Mouse (Mus musculus) right cerebral cortex, postnatal 25 days (tissue): Measurements from ENCODE around the gene Gm11541.
"Not testable (repeated sequence)": the region's sequence is repeated elsewhere in the genome, so short reads cannot be mapped to it uniquely, and the experiment has no call there.

ENCODE experiments used
- DNase-seq: peaks from one replicate; pipeline ENCODE4 v3.0.0; 2022

Gm11541 gene

GRCm38 (mm10) chr11:94695508-94695907, 8.8 kb downstream of the Gm11541 start:
- no peak for DNase-seq

- DNase-seq = not testable (repeated sequence)
Measured at GRCm38 (mm10) chr11:94692502-94692901, 11.8 kb downstream of the Gm11541 start.

- no peak for DNase-seq
Measured at GRCm38 (mm10) chr11:94687178-94687577, 17.1 kb downstream of the Gm11541 start.

GRCm38 (mm10) chr11:94682427-94682826, 21.9 kb downstream of the Gm11541 start:
- DNase-seq = no peak

GRCm38 (mm10) chr11:94681640-94682039, 22.7 kb downstream of the Gm11541 start:
- DNase-seq = no peak

GRCm38 (mm10) chr11:94680639-94681038, 23.7 kb downstream of the Gm11541 start:
- DNase-seq = no peak

GRCm38 (mm10) chr11:94677607-94678145, 26.6 kb downstream of the Gm11541 start:
- DNase-seq = no peak

GRCm38 (mm10) chr11:94676754-94677606, 27.3 kb downstream of the Gm11541 start, which contains the start of gene Xylt2:
Xylt2 (minus strand) TSS chr11:94677515.
- peak; percentile 91 for DNase-seq

- no peak for DNase-seq
Measured at GRCm38 (mm10) chr11:94676308-94676707, 28.0 kb downstream of the Gm11541 start.

GRCm38 (mm10) chr11:94675446-94675845, 28.9 kb downstream of the Gm11541 start:
- DNase-seq = no peak

- DNase-seq = no peak
Measured at GRCm38 (mm10) chr11:94674984-94675383, 29.3 kb downstream of the Gm11541 start.

GRCm38 (mm10) chr11:94665281-94665680, 39.0 kb downstream of the Gm11541 start:
- no peak for DNase-seq

- no peak for DNase-seq
Measured at GRCm38 (mm10) chr11:94661344-94661743, 43.0 kb downstream of the Gm11541 start.

- peak; percentile 87 for DNase-seq
Measured at GRCm38 (mm10) chr11:94653663-94654436, 50.4 kb downstream of the Gm11541 start, which contains the start of the genes Mrpl27 and Eme1. Mrpl27 (plus strand) TSS chr11:94653767. Eme1 (minus strand) TSS chr11:94653964.

- no peak for DNase-seq
Measured at GRCm38 (mm10) chr11:94652973-94653372, 51.3 kb downstream of the Gm11541 start.

GRCm38 (mm10) chr11:94651241-94651640, 53.1 kb downstream of the Gm11541 start:
- DNase-seq = not testable (repeated sequence)

GRCm38 (mm10) chr11:94646457-94646856, 57.8 kb downstream of the Gm11541 start:
- no peak for DNase-seq
